Mouse (Mus musculus): ENCODE data around the gene Vmn1r26. TPM values are rescaled to one million over a fixed set of nuclear protein-coding genes. Genes with fewer than 3 reads are reported as not detected.
"Not testable (repeated sequence)": the region's sequence is repeated elsewhere in the genome, so short reads cannot be mapped to it uniquely, and the experiment has no call there.

Gene Vmn1r26
- not detected in 2 replicates for polyA plus RNA-seq (2016; fragmentation: Nextera tagmentation; extraction: Ambion mirVana)

- no peaks in the 10 kb centered on the region for H3K9me3 ChIP-seq
- H3K27ac ChIP-seq, result no peak within 1 kb of the TSS
- DNase-seq (ENCODE audit: low spot score), result no peak
- WGBS, result 91% methylated on average over 1 of the region's 1 CpGs
- no peaks in the 10 kb centered on the region for H3K4me1 ChIP-seq (replicated peaks)
- no peak within 1 kb of the TSS for H3K4me3 ChIP-seq
- no peaks in the 10 kb centered on the region for H3K27me3 ChIP-seq (ENCODE audit: insufficient read depth, poor library complexity, severe bottlenecking)
- H3K36me3 ChIP-seq, result no peaks in the 10 kb centered on the region
Observed at GRCm38 (mm10) chr6:58015059-58015458, at the start of gene Vmn1r26. Gene Vmn1r26 (minus strand): TSS chr6:58015159.

DNA sequence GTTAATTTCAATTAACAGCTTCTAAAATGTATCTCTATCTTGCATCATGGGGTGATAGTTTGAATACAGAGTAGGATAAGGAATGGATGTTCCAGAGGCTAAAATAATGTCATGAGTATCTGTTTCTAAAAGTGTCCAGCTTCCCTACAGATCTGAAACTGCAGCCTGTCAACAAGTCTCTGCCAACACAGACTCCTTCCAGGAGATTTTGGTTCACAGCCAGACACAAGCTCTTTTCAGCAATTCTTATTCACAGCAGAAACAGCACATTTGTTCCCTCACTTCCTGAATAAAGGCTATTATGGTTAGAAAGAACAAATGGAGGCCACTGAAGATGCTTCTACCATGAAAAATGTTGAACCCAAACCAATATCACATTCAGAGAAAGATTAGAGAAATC is 29.1 kb upstream of the Vmn1r26 start:
- Histone ChIP-seq H3K9me3 (no peaks in the 10 kb centered on the region), H3K27ac (no peak overlapping the region), H3K4me3 (no peak overlapping the region), H3K4me1 (replicated peaks) (no peaks in the 10 kb centered on the region), H3K36me3 (no peaks in the 10 kb centered on the region), H3K27me3 (ENCODE audit: insufficient read depth, poor library complexity, severe bottlenecking) (no peaks in the 10 kb centered on the region)
- no peak for DNase-seq (ENCODE audit: low spot score)

- not testable (repeated sequence) for H3K27ac ChIP-seq; H3K9me3 ChIP-seq; H3K36me3 ChIP-seq; DNase-seq (ENCODE audit: low spot score); H3K4me3 ChIP-seq; H3K27me3 ChIP-seq (ENCODE audit: insufficient read depth, poor library complexity, severe bottlenecking); H3K4me1 ChIP-seq (replicated peaks)
- WGBS, result 92% methylated on average over 21 of the region's 21 CpGs
Observed at GRCm38 (mm10) chr6:58017478-58017877, 2.5 kb upstream of the Vmn1r26 start.

DNA sequence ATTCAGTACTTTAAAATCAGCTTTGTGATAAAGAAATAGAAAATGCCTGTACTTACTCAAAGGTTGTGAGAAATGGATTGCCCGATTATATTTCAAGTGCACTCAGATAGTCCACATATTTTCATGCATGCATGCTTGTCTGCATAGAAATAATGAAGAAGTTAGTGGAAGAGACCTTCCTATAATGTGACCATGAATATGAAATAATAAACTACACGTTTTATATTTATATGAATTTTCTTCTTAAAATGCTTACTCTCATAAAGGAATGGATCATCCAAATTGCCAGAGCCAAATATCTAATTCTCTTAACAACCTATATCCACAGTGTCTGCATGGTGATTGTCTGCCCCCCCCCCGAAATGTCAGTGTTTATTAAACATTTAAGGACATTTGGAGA is 34.2 kb downstream of the Vmn1r26 start, which contains the start of gene Vmn1r25:
Vmn1r25 (minus strand) TSS at position 101 of the 400 bp plus-strand sequence.
- Histone ChIP-seq H3K4me3 (no peak within 1 kb of the TSS), H3K27ac (no peak within 1 kb of the TSS), H3K27me3 (ENCODE audit: insufficient read depth, poor library complexity, severe bottlenecking) (no peaks in the 10 kb centered on the region), H3K9me3 (no peaks in the 10 kb centered on the region), H3K4me1 (replicated peaks) (no peaks in the 10 kb centered on the region), H3K36me3 (no peaks in the 10 kb centered on the region)
- no peak for DNase-seq (ENCODE audit: low spot score)
- WGBS, result 73% methylated on average over 3 of the region's 3 CpGs

GRCm38 (mm10) chr6:57961403-57961802 is 53.6 kb downstream of the Vmn1r26 start, which contains the start of gene Vmn1r24:
Gene Vmn1r24 (minus strand): TSS chr6:57961503.
- not testable (repeated sequence) for H3K9me3 ChIP-seq; DNase-seq (ENCODE audit: low spot score); H3K27me3 ChIP-seq (ENCODE audit: insufficient read depth, poor library complexity, severe bottlenecking); H3K36me3 ChIP-seq; H3K27ac ChIP-seq; H3K4me1 ChIP-seq (replicated peaks); H3K4me3 ChIP-seq
- WGBS, result 88% methylated on average over 1 of the region's 1 CpGs

Other genes starting within 250 kb of the Vmn1r26 start
- 61.3 and 72.1 TPM in 2 replicates for gene Vopp1, start 190.0 kb downstream of the Vmn1r26 start, polyA plus RNA-seq (2016; fragmentation: Nextera tagmentation; extraction: Ambion mirVana)
- not detected in 2 replicates for gene Vmn1r21, start 164.8 kb downstream of the Vmn1r26 start, polyA plus RNA-seq (2016; fragmentation: Nextera tagmentation; extraction: Ambion mirVana)
- gene Vmn1r22, start 107.1 kb downstream of the Vmn1r26 start, polyA plus RNA-seq (2016; fragmentation: Nextera tagmentation; extraction: Ambion mirVana), result not detected in 2 replicates
- not detected in 2 replicates for gene Vmn1r23, start 88.3 kb downstream of the Vmn1r26 start, polyA plus RNA-seq (2016; fragmentation: Nextera tagmentation; extraction: Ambion mirVana)
- gene Vmn1r24, start 53.7 kb downstream of the Vmn1r26 start, polyA plus RNA-seq (2016; fragmentation: Nextera tagmentation; extraction: Ambion mirVana), result not detected in 2 replicates
- gene Vmn1r25, start 34.3 kb downstream of the Vmn1r26 start, polyA plus RNA-seq (2016; fragmentation: Nextera tagmentation; extraction: Ambion mirVana), result not detected in 2 replicates
- gene Vmn1r27, start 203.7 kb upstream of the Vmn1r26 start, polyA plus RNA-seq (2016; fragmentation: Nextera tagmentation; extraction: Ambion mirVana), result not detected in 2 replicates
- gene Vmn1r28, start 246.9 kb upstream of the Vmn1r26 start, polyA plus RNA-seq (2016; fragmentation: Nextera tagmentation; extraction: Ambion mirVana), result not detected in 2 replicates